Mouse (Mus musculus): ENCODE results near the gene D6Wsu163e.

- peak; percentile 73 for TF ChIP-seq CTCF (IDR thresholded peaks at IDR 0.05; ENCODE audit: control insufficient read depth, insufficient read depth, insufficient read length)
- TF ChIP-seq MAX (IDR thresholded peaks at IDR 0.05): no peak
- TF ChIP-seq CEBPB (IDR thresholded peaks at IDR 0.05; ENCODE audit: low read depth): no peak
- TF ChIP-seq USF1 (IDR thresholded peaks at IDR 0.05; ENCODE audit: low read depth): no peak
- TF ChIP-seq MYOD1 (IDR thresholded peaks at IDR 0.05; ENCODE audit: control insufficient read depth, insufficient read length, low read depth): no peak
Measured at GRCm38 (mm10) chr6:126955734-126956133, 16.0 kb downstream of the D6Wsu163e start.

All from C2C12 (cell line).